Mouse (Mus musculus) layer of hippocampus, adult 8-10 months (tissue): ENCODE measurements around the gene Gm4969. TPM values are rescaled to one million over a fixed set of nuclear protein-coding genes. Genes with fewer than 3 reads are reported as not detected.
"Not testable (repeated sequence)": the region's sequence is repeated elsewhere in the genome, so short reads cannot be mapped to it uniquely, and the experiment has no call there.

Source experiments
- DNase-seq, 2 experiments: peaks; one replicate each; pipeline ENCODE4 v3.0.0; 2022; ENCODE audit warnings: low spot score in 2 of 2
- microRNA-seq, 2 experiments: library from miRNA; unstranded; fragments of <30 nt; microRNA quantifications; one replicate each; pipeline ENCODE4 v1.2.0; 2022
- total RNA-seq, 4 experiments: library from RNA; stranded (reverse); gene quantifications; 2 replicates each; pipeline ENCODE4 v1.2.4; 2022

The Gm4969 gene
- total RNA-seq, 4 experiments from 2014 or later = 0.18 to 0.57 (median 0.31) TPM

DNA sequence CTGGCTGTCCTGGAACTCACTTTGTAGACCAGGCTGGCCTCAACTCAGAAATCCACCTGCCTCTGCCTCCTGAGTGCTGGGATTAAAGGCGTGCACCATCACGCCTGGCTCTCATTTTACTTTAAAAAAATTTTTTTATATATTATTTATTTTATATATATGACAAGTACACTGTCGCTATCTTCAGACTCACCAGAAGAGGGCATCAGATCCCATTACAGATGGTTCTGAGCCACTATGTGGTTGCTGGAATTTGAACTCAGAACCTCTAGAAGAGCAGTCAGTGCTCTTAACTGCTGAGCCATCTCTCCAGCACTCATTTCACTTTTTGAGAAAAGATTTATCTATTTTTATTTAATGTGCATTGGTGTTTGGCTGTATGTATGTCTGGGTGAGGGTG lies 47.1 kb downstream of the Gm4969 start:
- DNase-seq = not testable (repeated sequence)

DNA sequence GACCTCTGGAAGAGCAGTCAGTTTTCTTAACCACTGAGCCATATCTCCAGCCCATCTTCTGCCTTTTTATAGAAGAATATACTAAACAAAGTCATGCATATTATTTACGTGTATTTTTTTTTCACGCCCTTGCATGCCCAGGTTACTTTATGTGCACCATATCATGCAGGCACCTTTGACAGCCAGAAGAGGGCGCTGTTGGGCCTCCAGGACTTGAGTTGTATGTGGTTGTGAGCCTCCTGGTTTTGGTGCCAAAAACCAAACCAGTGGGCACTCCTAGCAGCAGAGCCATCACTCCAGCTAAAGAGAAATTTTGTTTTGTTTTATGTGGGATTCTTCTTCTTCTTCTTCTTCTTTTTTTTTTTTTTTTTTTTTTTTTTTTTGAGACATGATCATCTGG lies 48.7 kb downstream of the Gm4969 start:
- DNase-seq = no peak

DNA sequence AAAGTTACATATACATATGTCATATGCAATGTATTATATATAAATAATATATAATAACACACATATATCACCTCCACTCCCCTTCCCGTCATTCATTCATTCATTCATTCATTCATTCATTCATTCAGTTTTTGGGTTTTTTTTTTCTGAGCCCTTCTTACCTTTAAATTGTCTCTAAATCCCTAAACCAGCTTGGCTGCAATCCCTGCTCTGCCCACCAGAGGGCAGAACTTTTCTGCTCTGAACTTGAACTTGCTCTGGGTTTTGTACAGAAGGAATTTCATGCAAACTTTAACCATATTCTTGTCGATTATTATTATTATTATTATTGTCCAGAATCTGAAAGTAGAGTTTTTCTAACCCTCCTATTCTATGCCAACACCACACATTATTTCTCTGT lies 49.5 kb downstream of the Gm4969 start:
- peak in 1 of 2 experiments; percentile 77 for DNase-seq

DNA sequence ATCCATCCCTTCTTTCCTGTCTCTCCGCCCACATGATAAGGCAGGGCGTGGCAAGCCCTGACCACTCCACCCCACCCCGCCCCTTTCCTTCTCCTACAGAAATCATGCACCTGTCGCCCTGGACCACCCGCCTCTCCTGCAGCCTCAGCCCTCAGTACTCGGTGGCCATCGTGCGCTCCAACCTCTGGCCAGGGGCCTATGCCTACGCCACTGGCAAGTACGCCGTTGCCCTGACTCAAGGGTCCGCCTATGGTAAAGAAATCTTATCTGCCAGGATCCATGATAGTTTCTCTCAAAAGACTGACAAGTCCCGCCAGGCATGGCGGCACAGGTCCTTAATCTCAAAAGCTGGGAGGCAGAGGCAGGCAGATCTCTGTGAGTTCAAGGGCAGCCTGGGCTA lies 50.2 kb downstream of the Gm4969 start:
- DNase-seq = no peak

DNA sequence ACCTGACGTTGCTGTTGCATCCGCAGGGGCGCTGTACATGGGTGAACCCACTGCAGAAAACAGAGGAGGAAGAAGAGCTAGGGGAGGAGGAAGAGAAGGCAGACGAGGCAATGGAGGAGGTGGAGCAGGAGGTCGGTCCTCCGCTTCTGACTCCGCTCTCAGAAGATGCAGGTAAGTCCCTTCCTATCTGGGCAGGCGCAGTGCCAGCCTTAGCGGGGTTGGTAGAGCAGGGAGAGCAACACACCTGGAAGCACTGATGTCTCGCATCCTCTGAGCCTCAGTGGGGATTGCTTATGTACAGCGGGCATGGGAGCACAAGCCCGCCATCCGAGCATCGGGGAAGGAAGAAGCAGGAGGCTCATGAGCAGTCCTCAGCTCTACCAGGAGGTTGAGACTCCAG lies 51.1 kb downstream of the Gm4969 start:
- no peak for DNase-seq

DNA sequence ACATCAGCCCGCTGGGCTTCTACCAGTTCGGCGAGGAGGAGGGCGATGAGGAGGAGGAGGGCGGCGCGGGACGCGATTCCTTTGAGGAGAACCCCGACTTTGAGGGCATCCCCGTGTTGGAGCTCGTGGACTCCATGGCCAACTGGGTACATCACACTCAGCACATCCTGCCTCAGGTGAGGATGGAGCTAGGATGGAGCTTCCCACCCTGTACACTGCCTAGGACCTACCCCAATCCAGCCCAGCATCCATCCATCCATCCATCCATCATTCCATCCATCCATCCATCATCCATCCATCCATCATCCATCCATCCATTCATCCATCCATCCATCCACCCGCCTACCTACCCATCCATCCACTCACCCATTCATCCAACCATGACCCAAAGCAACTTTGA lies 52.3 kb downstream of the Gm4969 start:
- DNase-seq = no peak

DNA sequence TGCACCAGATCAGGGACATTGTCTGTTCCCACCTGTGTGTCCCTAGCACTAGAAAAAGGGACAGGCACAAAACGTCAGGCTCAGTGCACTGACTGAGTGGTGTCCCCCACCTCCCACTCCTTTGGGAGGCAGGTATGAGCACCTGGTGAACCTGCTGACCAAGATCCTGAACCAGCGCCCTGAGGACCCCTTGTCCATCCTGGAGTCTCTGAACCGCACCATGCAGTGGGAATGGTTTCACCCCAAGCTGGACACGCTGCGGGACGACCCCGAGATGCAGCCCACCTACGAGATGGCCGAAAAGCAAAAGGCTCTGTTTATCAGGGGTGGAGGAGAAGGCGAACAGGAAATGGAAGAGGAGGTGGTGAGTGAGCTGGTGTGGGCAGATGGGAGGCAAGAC lies 60.8 kb downstream of the Gm4969 start:
- no peak for DNase-seq

DNA sequence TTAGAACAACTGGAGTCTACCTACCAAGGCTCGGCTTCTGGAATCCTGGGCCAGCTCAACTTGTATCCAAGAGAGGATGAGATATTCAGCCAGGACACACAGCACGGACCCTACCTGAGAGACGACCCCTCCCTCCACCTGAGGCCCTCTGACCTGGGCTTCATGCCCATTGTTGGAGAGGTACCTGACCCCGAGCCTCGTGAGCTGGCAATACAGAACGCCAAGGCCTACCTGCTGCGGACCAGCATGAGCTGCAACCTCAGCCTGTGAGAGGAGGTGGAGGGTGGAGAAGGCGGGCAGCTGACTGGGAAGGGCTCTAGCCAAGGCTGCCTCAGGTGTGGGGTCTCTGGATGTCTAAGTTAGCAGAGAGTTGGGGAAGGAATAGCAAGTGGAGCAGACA lies 63.1 kb downstream of the Gm4969 start:
- no peak for DNase-seq

DNA sequence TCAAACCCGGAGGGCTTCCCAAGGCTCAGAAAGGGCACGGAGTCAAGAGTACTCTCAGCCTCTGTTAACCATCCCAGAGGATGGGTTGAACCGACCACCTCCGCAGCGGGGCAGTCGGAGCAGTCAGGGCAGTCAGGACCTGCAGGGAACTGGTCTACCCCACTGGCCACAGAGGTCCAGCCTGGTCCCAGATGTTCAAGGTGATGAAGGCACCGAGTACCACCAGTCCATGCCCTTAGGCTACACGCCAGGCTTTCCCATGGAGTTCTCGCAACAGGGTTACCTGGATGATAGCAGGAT lies 63.4 kb downstream of the Gm4969 start:
- no peak for DNase-seq

DNA sequence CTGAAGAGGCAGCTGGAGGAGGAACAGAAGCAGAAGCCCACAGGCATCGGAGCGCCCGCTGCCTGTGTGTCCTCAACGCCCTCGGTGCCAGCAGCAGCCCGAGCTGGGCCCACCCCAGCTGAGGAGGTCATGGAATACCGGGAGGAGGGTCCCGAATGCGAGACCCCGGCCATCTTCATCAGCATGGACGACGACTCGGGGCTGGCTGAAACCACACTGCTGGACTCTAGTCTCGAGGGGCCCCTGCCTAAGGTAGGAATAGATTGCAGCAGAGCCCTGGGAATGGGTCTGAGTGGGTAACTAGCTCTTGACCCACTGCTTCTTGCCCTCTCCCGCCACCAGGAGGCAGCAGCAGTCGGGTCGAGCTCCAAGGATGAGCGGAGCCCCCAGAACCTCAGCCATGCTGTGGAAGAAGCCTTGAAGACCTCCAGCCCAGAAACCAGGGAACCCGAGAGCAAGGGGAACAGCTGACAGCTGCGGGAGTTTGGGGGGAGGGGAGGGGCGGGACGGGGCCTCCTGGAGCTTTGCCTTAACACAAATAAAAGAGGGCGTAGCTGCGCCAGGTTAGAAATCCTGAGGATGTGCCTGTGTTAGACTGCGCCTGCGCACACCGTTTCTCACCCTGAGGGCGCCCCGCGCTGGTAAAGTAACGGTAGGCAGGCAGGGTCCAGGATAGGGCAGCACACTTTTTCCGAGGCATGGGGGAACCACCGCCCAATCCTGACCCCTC lies 64.0 kb downstream of the Gm4969 start, which contains the start of gene Rsph6a:
Gene Rsph6a, plus strand, starts transcription at position 644 of the 730 bp plus-strand sequence.
- DNase-seq = peak in 1 of 2 experiments; percentile 35

DNA sequence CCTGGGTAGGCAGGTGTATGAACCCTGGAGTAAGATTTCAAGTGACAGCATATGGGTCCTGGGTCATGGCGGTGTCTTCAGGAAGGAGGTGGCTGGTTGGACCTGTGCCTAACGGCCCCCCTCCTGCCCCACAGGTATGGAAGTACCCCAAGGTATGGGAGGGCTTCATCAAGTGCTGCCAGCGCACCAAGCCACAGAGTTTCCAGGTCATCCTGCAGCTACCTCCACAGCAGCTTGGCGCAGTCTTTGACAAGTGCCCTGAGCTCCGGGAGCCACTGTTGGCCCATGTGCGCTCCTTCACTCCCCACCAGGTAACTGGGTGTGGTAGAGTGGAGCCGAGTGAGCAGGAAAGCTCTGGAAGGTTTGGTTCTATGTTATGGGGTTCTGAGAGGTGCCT lies 65.0 kb downstream of the Gm4969 start:
- peak in 1 of 2 experiments; percentile 35 for DNase-seq

DNA sequence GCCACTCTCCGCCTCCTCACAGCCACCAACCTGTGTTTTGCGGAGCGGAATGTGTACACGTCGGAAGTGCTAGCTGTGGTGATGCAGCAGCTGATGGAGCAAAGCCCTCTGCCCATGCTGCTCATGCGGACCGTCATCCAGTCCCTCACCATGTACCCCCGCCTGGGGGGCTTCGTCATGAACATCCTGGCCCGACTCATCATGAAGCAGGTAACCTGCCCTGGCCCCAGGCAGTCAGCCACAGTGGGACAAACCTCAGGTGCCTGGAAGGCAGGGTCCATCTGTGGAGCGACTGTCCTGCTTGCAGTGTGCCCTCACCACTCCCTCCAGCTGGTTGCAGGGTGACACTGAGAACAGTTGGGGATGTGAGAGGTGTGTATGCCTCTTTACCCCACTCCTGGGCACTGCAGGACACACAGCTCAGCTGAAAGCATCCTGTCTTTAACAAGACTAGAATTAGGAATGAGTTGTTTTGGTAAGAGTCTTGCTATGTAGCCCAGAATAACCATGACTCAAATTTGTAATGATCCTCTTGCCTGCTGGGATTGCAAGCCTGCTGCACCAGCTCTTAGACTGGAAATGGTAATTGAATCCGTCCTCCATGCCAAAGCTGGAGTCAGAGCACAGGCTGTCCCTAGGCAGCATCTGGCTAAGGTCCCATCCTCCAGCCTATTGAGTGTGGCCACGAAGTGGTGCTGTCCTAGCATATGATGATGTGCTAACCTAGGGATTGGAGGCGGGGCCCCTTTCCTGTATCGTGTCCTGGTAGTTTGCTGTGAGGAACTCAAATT lies 65.6 kb downstream of the Gm4969 start:
- DNase-seq = peak; percentile 69 to 72

DNA sequence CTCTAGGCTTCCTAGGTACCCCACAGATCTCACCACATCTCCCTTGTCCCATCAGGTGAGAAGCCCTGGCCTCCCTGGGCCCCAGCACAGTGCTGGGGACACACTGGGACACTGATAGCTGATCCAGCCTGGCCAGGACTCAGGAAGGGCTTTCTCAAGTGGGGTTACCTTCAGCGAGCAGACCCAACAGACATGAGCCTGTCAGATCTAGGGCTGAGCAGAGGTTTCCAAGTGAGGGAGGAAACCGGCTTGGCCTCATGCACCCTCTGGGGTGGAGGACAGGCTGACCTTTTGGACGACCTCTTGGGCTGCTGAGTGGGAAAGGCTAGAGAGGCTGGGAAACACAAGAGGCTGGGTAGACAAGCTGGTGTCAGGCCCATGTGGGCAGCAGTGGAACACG lies 67.0 kb downstream of the Gm4969 start:
- DNase-seq = no peak

DNA sequence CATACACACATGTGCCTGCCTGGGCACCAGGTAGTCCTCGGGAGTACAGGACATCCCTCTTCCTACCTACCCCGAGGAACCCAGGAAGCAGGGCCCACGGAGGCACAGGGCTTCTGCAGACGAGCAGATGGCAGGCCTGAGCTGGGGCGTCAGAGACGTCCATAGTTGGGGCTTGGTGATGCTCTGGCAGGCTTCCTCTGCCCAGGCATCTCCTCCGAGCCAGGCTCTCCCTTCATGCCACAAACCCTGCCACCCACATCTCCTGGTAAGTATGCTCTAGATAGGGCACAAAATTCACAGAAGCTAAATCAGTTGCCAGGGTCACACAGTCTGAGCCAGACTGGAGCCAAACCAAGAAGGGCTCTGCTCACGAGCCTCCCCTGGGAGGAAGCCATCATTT lies 68.0 kb downstream of the Gm4969 start:
- no peak for DNase-seq

DNA sequence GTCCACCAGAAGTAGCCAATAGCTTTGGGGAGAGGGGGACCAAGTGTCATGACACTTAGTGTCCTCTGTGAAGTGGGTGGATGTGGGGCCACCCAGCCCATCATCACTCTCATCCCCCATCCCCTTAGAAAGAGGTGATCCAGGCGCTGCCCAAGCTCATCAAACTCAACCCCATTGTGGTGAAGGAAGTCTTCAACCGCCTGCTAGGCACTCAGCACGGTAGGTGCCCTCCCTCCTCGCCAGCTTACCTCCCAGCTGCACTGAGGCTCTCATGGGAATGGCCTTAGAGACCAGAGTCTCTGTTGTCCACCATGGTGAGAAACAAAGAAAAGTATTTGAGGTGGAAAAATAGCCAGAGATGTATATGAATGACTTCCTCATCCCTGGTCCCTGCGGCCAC lies 68.9 kb downstream of the Gm4969 start:
- no peak for DNase-seq

Small RNA genes within 50 kb of the gene (microRNA-seq; reads per million reads assigned to microRNA genes)
- gene Mir3100 = 2.9 to 5.6 reads per million in 2 experiments

Other genes with a start within 250 kb of the Gm4969 start
- 10 to 100 TPM; 11.2 to 15.5 (median 13.4) TPM for gene Pglyrp1, start 247.0 kb downstream of the Gm4969 start, total RNA-seq
- 10 to 100 TPM in 2 of 4 experiments, 1 to 10 TPM in 2; 9.4 to 14.3 (median 11.4) TPM for gene Ccdc61, start 208.0 kb downstream of the Gm4969 start, total RNA-seq
- 10 to 100 TPM; 71.3 to 76.7 (median 74.6) TPM for gene Nova2, start 192.5 kb downstream of the Gm4969 start, total RNA-seq
- 1 to 10 TPM in 1 of 4 experiments, under 1 TPM in 2, not detected in 1; 0.60 to 1.5 (median 0.91) TPM for gene Nanos2, start 131.0 kb downstream of the Gm4969 start, total RNA-seq
- 10 to 100 TPM; 42.4 to 49.6 (median 45.8) TPM for gene Mypop, start 127.1 kb downstream of the Gm4969 start, total RNA-seq
- gene Irf2bp1, start 114.3 kb downstream of the Gm4969 start, total RNA-seq = 10 to 100 TPM; 47.6 to 49.2 (median 47.9) TPM
- gene Foxa3, start 94.8 kb downstream of the Gm4969 start, total RNA-seq = not detected
- 100 to 1,000 TPM; 100 to 113 (median 109) TPM for gene Sympk, start 94.0 kb downstream of the Gm4969 start, total RNA-seq
- gene Rsph6a, start 63.7 kb downstream of the Gm4969 start, total RNA-seq = under 1 TPM in 2 of 4 experiments, not detected in 2; 0.41 to 0.61 TPM
- gene Dmwd, start 42.1 kb downstream of the Gm4969 start, total RNA-seq = 100 to 1,000 TPM; 136 to 144 (median 141) TPM
- 10 to 100 TPM; 35.6 to 55.8 (median 45.3) TPM for gene Dmpk, start 34.5 kb downstream of the Gm4969 start, total RNA-seq
- 1 to 10 TPM; 2.0 to 3.7 (median 3.6) TPM for gene Six5, start 23.8 kb downstream of the Gm4969 start, total RNA-seq
- 10 to 100 TPM; 13.3 to 15.1 (median 14.4) TPM for gene Fbxo46, start 1.5 kb upstream of the Gm4969 start, total RNA-seq
- gene Qpctl, start 30.9 kb upstream of the Gm4969 start, total RNA-seq = 10 to 100 TPM; 18.6 to 20.9 (median 20.4) TPM
- 10 to 100 TPM; 75.6 to 82.3 (median 78.2) TPM for gene Snrpd2, start 31.4 kb upstream of the Gm4969 start, total RNA-seq
- 1 to 10 TPM; 1.0 to 1.5 (median 1.2) TPM for gene Gipr, start 47.8 kb upstream of the Gm4969 start, total RNA-seq
- 100 to 1,000 TPM; 156 to 198 (median 171) TPM for gene Eml2, start 58.1 kb upstream of the Gm4969 start, total RNA-seq
- gene Gpr4, start 94.2 kb upstream of the Gm4969 start, total RNA-seq = 1 to 10 TPM; 1.3 to 2.7 (median 1.8) TPM
- gene Opa3, start 110.0 kb upstream of the Gm4969 start, total RNA-seq = 10 to 100 TPM; 33.8 to 45.7 (median 40.7) TPM
- gene Vasp, start 153.4 kb upstream of the Gm4969 start, total RNA-seq = 10 to 100 TPM; 17.4 to 26.8 (median 19.5) TPM
- under 1 TPM in 1 of 4 experiments, not detected in 3; 0.28 TPM for gene Ppm1n, start 161.7 kb upstream of the Gm4969 start, total RNA-seq
- 10 to 100 TPM; 76.6 to 96.7 (median 85.4) TPM for gene Rtn2, start 164.3 kb upstream of the Gm4969 start, total RNA-seq
- 10 to 100 TPM in 3 of 4 experiments, 1 to 10 TPM in 1; 5.4 to 13.8 (median 10.7) TPM for gene Fosb, start 191.7 kb upstream of the Gm4969 start, total RNA-seq
- 10 to 100 TPM; 41.9 to 47.8 (median 43.2) TPM for gene Ercc1, start 226.4 kb upstream of the Gm4969 start, total RNA-seq
- 10 to 100 TPM; 18.3 to 20.2 (median 19.0) TPM for gene Cd3eap, start 241.1 kb upstream of the Gm4969 start, total RNA-seq
- 1 to 10 TPM; 5.7 to 9.2 (median 8.1) TPM for gene Ppp1r13l, start 241.4 kb upstream of the Gm4969 start, total RNA-seq